Mouse (Mus musculus) bone marrow, adult 2 months (tissue): ENCODE data around the gene P4ha1. TPM values are rescaled to one million over a fixed set of nuclear protein-coding genes. Genes with fewer than 3 reads are reported as not detected.

Experiments
- H3K27ac ChIP-seq: fragments of 200-500 bp; 2 replicates; pipeline ENCODE4 v1.5.1; 2012; ENCODE audit warnings: low read depth, mild to moderate bottlenecking, control low read depth, inconsistent platforms, low read length; ENCODE audit not compliant: control insufficient read depth, poor library complexity, insufficient read depth
- H3K4me1 ChIP-seq: fragments of 200-500 bp; 2 replicates; pipeline ENCODE4 v1.6.1; 2011; ENCODE audit warnings: low read length; ENCODE audit not compliant: control insufficient read depth, insufficient read depth
- H3K4me3 ChIP-seq: fragments of 200-500 bp; replicated peaks from 2 replicates; pipeline ENCODE3; 2011; ENCODE audit warnings: mild to moderate bottlenecking, low read depth, low read length, control low read depth; ENCODE audit not compliant: control insufficient read depth
- CTCF ChIP-seq: fragments of 200-500 bp; IDR thresholded peaks from 2 replicates; pipeline ENCODE4 v1.5.1; 2011; ENCODE audit warnings: low read length, control low read depth; ENCODE audit not compliant: control insufficient read depth, insufficient read depth
- POLR2A ChIP-seq: fragments of 200-500 bp; IDR thresholded peaks from 2 replicates; pipeline ENCODE4 v1.6.1; 2011; ENCODE audit warnings: low read depth, mild to moderate bottlenecking, control low read depth, low read length, borderline replicate concordance; ENCODE audit not compliant: control insufficient read depth
- WGBS: fragments of 180-500 bp; shearing (Covaris S2); methylation state at CpG from one replicate; pipeline ENCODE4 v1.1.7; 2018; 5-methylcytosine and 5-hydroxymethylcytosine counted together
- polyA plus RNA-seq: library from polyadenylated mRNA; stranded (reverse); fragments of >200 nt; gene quantifications from 2 replicates; pipeline ENCODE4 v1.2.4, GENCODE M21; 2011; ENCODE audit warnings: low replicate concordance; ENCODE audit not compliant: missing spikeins, insufficient read depth, insufficient read length

The P4ha1 gene
- polyA plus RNA-seq, 1 experiment, result 12.4 TPM

DNA sequence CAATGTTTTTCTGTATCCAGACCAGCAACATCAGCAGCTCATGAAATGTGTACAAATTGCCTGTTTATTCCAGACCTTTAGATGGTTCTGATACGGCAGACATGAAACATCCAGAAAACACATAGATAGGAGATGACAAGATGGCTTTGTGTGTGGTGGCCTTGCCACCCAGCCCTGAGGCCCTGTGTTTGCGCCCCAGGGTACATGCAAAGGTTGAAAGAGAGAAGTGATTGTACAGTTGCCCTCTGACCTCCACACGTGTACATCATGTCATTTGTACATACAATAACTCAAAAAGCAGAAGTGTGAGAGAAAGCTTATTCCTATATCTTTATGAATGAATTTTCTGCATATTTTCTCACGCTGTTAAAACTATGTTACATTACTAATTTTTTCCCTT is 10.3 kb downstream of the P4ha1 start:
- H3K27ac ChIP-seq, result no peak overlapping the region
- H3K4me3 ChIP-seq, result no peak overlapping the region
- no peaks in the 10 kb centered on the region; the same call in none of the 2 replicates for H3K4me1 ChIP-seq
- 62% methylated on average over 4 of the region's 4 CpGs for WGBS
- TF ChIP-seq CTCF, result no peak
- TF ChIP-seq POLR2A, result no peak

DNA sequence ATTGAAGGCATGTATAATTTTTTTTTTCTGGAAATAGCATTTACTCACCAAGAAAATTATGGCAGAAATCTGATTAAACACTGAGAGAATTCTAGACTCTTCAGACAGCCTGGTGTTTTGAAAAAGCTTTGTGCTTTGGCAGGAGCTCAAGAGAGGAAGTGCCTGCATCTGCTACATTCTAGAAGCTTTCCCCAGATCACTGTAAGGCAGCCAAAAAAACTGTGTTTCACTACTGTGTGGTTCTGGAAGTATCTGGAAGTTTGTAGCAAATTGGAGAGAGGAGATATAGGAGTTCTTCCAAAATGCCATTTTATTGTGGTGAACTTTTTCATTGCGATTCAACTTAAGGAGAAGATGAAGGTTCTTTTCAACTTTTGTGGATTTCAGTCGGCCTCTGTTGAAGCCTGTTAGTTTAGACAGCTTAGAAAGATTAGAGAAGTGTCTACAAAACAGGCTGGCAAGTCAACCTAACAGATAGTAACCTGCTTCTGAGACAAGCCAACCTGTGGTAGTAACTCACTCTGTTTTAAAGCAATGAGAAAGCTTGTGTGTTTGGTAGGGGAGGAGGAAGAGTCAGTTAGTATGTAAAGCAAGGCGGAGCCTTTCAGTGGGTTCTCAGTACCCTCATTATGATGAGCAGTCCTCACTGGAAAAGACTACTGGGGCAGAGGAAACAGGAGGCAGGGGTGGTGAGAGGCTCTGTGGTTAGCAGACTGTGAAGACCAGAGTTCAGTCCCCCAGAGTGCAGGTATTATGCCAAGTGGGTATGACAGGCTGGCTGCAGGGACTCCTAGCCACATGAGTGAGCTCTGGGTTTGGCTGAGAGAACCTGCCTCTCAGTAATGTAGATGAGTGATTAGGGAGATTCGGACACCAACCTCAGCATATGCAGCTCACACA is 12.1 kb downstream of the P4ha1 start:
- H3K27ac ChIP-seq, result peak overlapping the region; percentile 50; the same call in 1 of the 2 replicates
- WGBS, result 16% methylated on average over 4 of the region's 4 CpGs
- TF ChIP-seq CTCF, result no peak
- TF ChIP-seq POLR2A, result no peak
- H3K4me1 ChIP-seq, result no peaks in the 10 kb centered on the region; the same call in none of the 2 replicates
- no peak overlapping the region for H3K4me3 ChIP-seq

DNA sequence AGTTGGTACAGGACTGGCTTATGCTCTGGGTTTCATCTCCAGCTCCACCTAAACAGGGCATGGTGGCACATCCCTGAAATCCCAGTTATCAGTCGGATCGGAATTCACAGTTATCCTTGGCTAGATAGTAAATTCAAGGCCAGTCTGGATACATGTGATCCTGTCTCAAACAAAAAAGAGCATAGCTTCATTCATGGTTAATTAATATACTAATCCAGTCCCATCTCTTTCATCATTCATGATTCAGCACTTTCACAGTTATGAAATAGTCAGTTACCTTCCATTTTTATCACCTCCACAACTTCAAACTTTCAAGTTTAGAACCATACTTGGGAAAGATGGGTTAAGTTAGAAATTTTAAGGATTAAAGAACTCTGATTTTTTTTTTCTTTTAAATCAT is 13.0 kb downstream of the P4ha1 start:
- Histone ChIP-seq H3K4me3 (no peak overlapping the region), H3K27ac (no peak overlapping the region), H3K4me1 (no peaks in the 10 kb centered on the region; the same call in none of the 2 replicates)
- 82% methylated on average over 2 of the region's 2 CpGs for WGBS
- TF ChIP-seq POLR2A, result no peak
- no peak for TF ChIP-seq CTCF

DNA sequence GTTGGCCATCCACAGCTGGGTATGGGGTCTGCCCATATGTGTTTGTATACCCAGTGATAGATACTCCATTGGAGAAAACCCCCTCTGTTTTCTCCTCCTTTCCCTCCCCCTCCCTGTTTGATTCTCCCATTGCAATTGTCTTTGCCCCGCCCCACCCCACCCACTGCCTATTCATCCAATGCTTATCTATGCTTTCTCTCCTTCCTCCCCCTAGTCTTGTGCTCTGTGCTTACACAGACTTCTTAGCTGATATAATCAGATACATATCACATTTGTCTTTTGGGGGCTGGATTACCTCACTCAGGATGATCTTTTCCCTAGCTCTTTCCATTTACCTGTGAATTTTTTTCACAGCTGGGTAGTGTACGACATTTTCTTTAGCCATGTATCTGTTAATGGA is 23.5 kb downstream of the P4ha1 start:
- WGBS, result 87% methylated on average over 2 of the region's 2 CpGs
- Histone ChIP-seq H3K4me1 (no peaks in the 10 kb centered on the region; the same call in 1 of the 2 replicates), H3K4me3 (no peak overlapping the region), H3K27ac (no peak overlapping the region)
- no peak for TF ChIP-seq CTCF
- TF ChIP-seq POLR2A, result no peak

DNA sequence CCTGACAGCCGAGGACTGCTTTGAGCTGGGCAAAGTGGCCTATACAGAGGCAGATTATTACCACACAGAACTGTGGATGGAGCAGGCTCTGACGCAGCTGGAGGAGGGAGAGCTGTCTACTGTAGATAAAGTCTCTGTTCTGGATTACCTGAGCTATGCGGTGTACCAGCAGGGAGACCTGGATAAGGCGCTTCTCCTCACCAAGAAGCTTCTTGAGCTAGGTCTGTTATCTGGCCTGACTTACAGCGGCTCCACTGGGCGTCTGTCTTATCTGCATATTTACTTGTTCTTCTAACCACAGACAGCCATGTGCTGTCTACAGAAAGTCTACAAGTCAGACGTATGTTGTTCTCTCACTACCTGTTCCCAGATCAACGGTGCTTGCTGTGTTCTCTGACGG is 25.1 kb downstream of the P4ha1 start:
- H3K4me1 ChIP-seq, result no peaks in the 10 kb centered on the region; the same call in 1 of the 2 replicates
- H3K27ac ChIP-seq, result peak overlapping the region; percentile 63; the same call in 1 of the 2 replicates
- WGBS, result 66% methylated on average over 9 of the region's 9 CpGs
- H3K4me3 ChIP-seq, result no peak overlapping the region
- TF ChIP-seq CTCF (no peak), POLR2A (no peak)

DNA sequence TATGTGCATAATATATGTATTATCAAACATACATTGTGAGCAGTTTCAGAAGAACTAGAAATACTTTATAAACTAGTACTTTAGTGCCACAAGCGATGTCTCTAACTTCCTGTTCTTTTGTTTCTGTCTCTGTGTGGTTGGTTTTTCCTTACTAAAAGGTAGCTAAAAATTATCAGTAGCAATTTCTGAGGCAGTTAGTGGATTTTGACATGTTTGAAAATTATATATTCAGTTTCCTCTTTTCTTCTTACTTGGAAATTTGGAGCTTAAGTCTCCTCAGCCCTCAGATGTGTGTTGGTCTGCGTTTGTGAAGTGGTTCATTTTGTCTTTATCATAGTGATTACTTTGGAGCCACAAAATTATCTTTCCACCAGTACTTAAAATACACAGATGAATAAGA is 26.4 kb downstream of the P4ha1 start:
- H3K4me3 ChIP-seq, result no peak overlapping the region
- H3K4me1 ChIP-seq, result no peaks in the 10 kb centered on the region; the same call in 1 of the 2 replicates
- no peak overlapping the region for H3K27ac ChIP-seq
- 46% methylated on average over 2 of the region's 2 CpGs for WGBS
- TF ChIP-seq CTCF (no peak), POLR2A (no peak)

DNA sequence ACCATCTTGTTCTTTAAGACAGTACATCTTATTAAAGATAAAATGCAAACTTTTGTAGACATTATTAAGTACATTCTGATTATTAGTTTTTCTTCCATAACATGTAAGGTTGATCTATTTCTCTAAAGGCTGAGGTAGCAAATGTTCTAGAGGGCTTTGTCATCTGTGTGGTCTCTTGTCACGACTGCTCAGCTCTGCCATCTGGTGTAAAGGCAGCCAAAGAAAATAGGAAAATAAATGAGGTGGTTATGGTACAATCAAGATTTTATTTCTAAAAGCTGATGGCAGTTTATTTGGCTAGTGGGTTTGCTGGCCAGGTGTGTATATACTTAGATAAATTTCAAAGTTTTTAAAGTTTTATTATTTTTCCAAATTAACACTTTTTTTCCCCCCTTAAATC is 30.0 kb downstream of the P4ha1 start:
- 38% methylated on average over 1 of the region's 1 CpGs for WGBS
- no peaks in the 10 kb centered on the region; the same call in 1 of the 2 replicates for H3K4me1 ChIP-seq
- H3K27ac ChIP-seq, result no peak overlapping the region
- TF ChIP-seq CTCF (no peak), POLR2A (no peak)
- H3K4me3 ChIP-seq, result no peak overlapping the region

DNA sequence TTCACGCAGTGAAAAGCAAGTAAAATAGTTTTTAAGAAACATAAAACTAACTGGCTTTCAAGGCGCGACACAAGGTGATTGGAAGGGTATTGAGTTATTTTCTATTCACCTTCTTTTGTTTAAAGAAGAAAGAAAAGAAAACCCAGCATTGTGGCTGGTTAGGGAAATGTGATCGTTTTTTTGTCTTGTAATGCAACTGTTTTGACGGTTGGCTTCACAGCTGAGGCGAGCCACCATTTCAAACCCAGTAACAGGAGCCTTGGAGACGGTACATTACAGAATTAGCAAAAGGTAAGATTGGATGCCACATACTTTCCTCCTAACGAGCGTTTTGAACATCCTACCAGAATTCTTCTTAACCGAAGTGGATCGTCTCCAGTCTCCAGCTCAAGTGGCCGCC is 31.0 kb downstream of the P4ha1 start:
- 90% methylated on average over 12 of the region's 12 CpGs for WGBS
- TF ChIP-seq POLR2A, result no peak
- TF ChIP-seq CTCF, result no peak
- no peak overlapping the region for H3K27ac ChIP-seq
- H3K4me1 ChIP-seq, result no peaks in the 10 kb centered on the region
- H3K4me3 ChIP-seq, result no peak overlapping the region

DNA sequence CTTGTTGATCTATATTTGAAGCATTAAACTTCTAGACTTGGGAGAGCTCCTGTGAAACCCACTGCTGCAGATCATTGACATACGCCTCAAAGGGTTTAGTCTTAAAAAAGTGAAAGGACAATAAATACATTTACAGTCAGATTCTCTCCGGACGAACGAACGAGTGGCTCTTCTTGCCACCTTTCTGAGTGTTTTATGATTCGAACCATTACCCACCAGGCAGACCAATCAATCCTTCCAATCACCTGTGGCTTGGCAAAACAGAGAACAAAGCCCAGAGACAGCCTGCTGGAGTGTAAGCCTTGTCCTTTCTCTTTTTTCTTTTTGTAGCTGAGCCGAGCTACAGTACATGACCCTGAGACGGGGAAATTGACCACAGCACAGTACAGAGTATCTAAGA is 31.9 kb downstream of the P4ha1 start:
- TF ChIP-seq CTCF (no peak), POLR2A (no peak)
- no peaks in the 10 kb centered on the region for H3K4me1 ChIP-seq
- no peak overlapping the region for H3K27ac ChIP-seq
- no peak overlapping the region for H3K4me3 ChIP-seq
- 87% methylated on average over 8 of the region's 8 CpGs for WGBS

DNA sequence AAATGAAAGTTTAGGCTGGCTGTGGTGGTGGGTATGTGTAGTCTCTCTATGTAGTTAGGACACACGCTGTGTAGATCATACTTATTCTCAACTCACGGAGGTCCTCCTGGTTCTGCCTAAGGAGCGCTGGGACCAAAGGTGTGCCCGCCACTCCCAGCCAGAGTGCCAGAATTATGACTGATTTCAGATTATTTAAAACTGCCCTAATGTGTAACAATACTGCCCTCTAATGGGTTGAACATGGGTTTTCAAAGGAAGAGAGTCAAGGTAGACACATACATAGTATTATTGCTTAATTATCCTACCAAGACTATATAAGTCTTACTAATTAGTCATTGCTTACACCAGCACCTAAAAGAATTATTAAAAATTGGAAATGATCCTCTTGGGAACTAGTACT is 35.6 kb downstream of the P4ha1 start:
- WGBS, result 69% methylated on average over 4 of the region's 4 CpGs
- Histone ChIP-seq H3K4me1 (no peaks in the 10 kb centered on the region), H3K4me3 (no peak overlapping the region), H3K27ac (no peak overlapping the region)
- TF ChIP-seq CTCF, result no peak
- no peak for TF ChIP-seq POLR2A
